Mouse (Mus musculus): ENCODE measurements around the gene Atp9a. TPM values are rescaled to one million over a fixed set of nuclear protein-coding genes. Genes with fewer than 3 reads are reported as not detected.
A peak's percentile ranks its signal among the peaks of the same experiment; 100 is the strongest.

Gene Atp9a
- polyA plus RNA-seq, 1 experiment from 2014 or later = 4.4 TPM

- Histone ChIP-seq H3K4me3 (ENCODE audit: low read depth, low read length) (no peak overlapping the region), H3K27me3 (replicated peaks; ENCODE audit: control insufficient read depth, insufficient read depth, low read length) (no peaks in the 10 kb centered on the region), H3K4me1 (replicated peaks; ENCODE audit: control insufficient read depth, insufficient read depth, low read length) (peaks cover 8% of the 10 kb centered on the region), H3K9me3 (ENCODE audit: control insufficient read depth, low read length) (no peaks in the 10 kb centered on the region), H3K27ac (ENCODE audit: low read depth, low read length) (no peak overlapping the region), H3K9ac (ENCODE audit: low read depth, low read length) (no peak overlapping the region), H3K36me3 (ENCODE audit: control insufficient read depth, insufficient read depth, low read length) (no peaks in the 10 kb centered on the region), H3K4me2 (no peak overlapping the region)
- DNase-seq (ENCODE audit: low spot score) = no peak
- WGBS = 43% methylated on average over 7 of the region's 7 CpGs
- ATAC-seq (replicated peaks; ENCODE audit: low FRiP score) = no peak; the same call in 1 of the 2 replicates
Measured at GRCm38 (mm10) chr2:168651757-168652156, 90.5 kb downstream of the Atp9a start.

- H3K27ac ChIP-seq (ENCODE audit: low read depth, low read length) = no peak overlapping the region
- no peaks in the 10 kb centered on the region for H3K36me3 ChIP-seq (ENCODE audit: control insufficient read depth, insufficient read depth, low read length)
- H3K27me3 ChIP-seq (replicated peaks; ENCODE audit: control insufficient read depth, insufficient read depth, low read length) = no peaks in the 10 kb centered on the region
- H3K9me3 ChIP-seq (ENCODE audit: control insufficient read depth, low read length) = no peaks in the 10 kb centered on the region
- ATAC-seq (replicated peaks; ENCODE audit: low FRiP score) = no peak
- H3K4me2 ChIP-seq = no peak overlapping the region
- H3K9ac ChIP-seq (ENCODE audit: low read depth, low read length) = no peak overlapping the region
- H3K4me3 ChIP-seq (ENCODE audit: low read depth, low read length) = no peak overlapping the region
- no peak for DNase-seq (ENCODE audit: low spot score)
- no peaks in the 10 kb centered on the region for H3K4me1 ChIP-seq (replicated peaks; ENCODE audit: control insufficient read depth, insufficient read depth, low read length)
- WGBS = 64% methylated on average over 8 of the region's 8 CpGs
Measured at GRCm38 (mm10) chr2:168648171-168648570, 94.0 kb downstream of the Atp9a start.

- no peak overlapping the region for H3K27ac ChIP-seq (ENCODE audit: low read depth, low read length)
- WGBS = 88% methylated on average over 6 of the region's 6 CpGs
- no peaks in the 10 kb centered on the region for H3K4me1 ChIP-seq (replicated peaks; ENCODE audit: control insufficient read depth, insufficient read depth, low read length)
- H3K4me3 ChIP-seq (ENCODE audit: low read depth, low read length) = no peak overlapping the region
- H3K4me2 ChIP-seq = no peak overlapping the region
- 0 out of 2 replicates have a peak, but pooled peaks cover 7% of the 10 kb centered on the region for H3K27me3 ChIP-seq (replicated peaks; ENCODE audit: control insufficient read depth, insufficient read depth, low read length)
- no peaks in the 10 kb centered on the region for H3K9me3 ChIP-seq (ENCODE audit: control insufficient read depth, low read length)
- DNase-seq (ENCODE audit: low spot score) = no peak
- H3K36me3 ChIP-seq (ENCODE audit: control insufficient read depth, insufficient read depth, low read length) = no peaks in the 10 kb centered on the region
- no peak overlapping the region for H3K9ac ChIP-seq (ENCODE audit: low read depth, low read length)
- ATAC-seq (replicated peaks; ENCODE audit: low FRiP score) = no peak
Measured at GRCm38 (mm10) chr2:168644855-168645254, 97.4 kb downstream of the Atp9a start.

- WGBS = 85% methylated on average over 20 of the region's 20 CpGs
- ATAC-seq (replicated peaks; ENCODE audit: low FRiP score) (no peak), DNase-seq (ENCODE audit: low spot score) (no peak)
Measured at GRCm38 (mm10) chr2:168643524-168644177, 98.6 kb downstream of the Atp9a start.

GRCm38 (mm10) chr2:168642187-168642586 is 100.0 kb downstream of the Atp9a start:
- no peak overlapping the region for H3K4me3 ChIP-seq (ENCODE audit: low read depth, low read length)
- DNase-seq (ENCODE audit: low spot score) = no peak
- H3K4me1 ChIP-seq (replicated peaks; ENCODE audit: control insufficient read depth, insufficient read depth, low read length) = no peaks in the 10 kb centered on the region
- H3K27me3 ChIP-seq (replicated peaks; ENCODE audit: control insufficient read depth, insufficient read depth, low read length) = peaks cover 15% of the 10 kb centered on the region
- H3K9ac ChIP-seq (ENCODE audit: low read depth, low read length) = no peak overlapping the region
- no peaks in the 10 kb centered on the region for H3K36me3 ChIP-seq (ENCODE audit: control insufficient read depth, insufficient read depth, low read length)
- 79% methylated on average over 11 of the region's 11 CpGs for WGBS
- ATAC-seq (replicated peaks; ENCODE audit: low FRiP score) = no peak
- H3K9me3 ChIP-seq (ENCODE audit: control insufficient read depth, low read length) = no peaks in the 10 kb centered on the region
- no peak overlapping the region for H3K4me2 ChIP-seq
- no peak overlapping the region for H3K27ac ChIP-seq (ENCODE audit: low read depth, low read length)

More at GRCm38 (mm10) chr2:168643524-168644177, 98.6 kb downstream of the Atp9a start:
- Histone ChIP-seq H3K4me3 (ENCODE audit: low read depth, low read length) (no peak overlapping the region), H3K4me2 (no peak overlapping the region), H3K9ac (ENCODE audit: low read depth, low read length) (no peak overlapping the region), H3K4me1 (replicated peaks; ENCODE audit: control insufficient read depth, insufficient read depth, low read length) (no peaks in the 10 kb centered on the region), H3K9me3 (ENCODE audit: control insufficient read depth, low read length) (no peaks in the 10 kb centered on the region), H3K27ac (ENCODE audit: low read depth, low read length) (no peak overlapping the region), H3K36me3 (ENCODE audit: control insufficient read depth, insufficient read depth, low read length) (no peaks in the 10 kb centered on the region), H3K27me3 (replicated peaks; ENCODE audit: control insufficient read depth, insufficient read depth, low read length) (peaks cover 7% of the 10 kb centered on the region; the same call in 1 of the 2 replicates)

GRCm38 (mm10) chr2:168640460-168640859 is 101.7 kb downstream of the Atp9a start:
- H3K4me2 ChIP-seq = no peak overlapping the region
- DNase-seq (ENCODE audit: low spot score) (no peak), ATAC-seq (replicated peaks; ENCODE audit: low FRiP score) (no peak)
- peaks cover 26% of the 10 kb centered on the region for H3K27me3 ChIP-seq (replicated peaks; ENCODE audit: control insufficient read depth, insufficient read depth, low read length)
- no peak overlapping the region for H3K27ac ChIP-seq (ENCODE audit: low read depth, low read length)
- H3K36me3 ChIP-seq (ENCODE audit: control insufficient read depth, insufficient read depth, low read length) = no peaks in the 10 kb centered on the region
- WGBS = 93% methylated on average over 9 of the region's 9 CpGs
- no peaks in the 10 kb centered on the region for H3K9me3 ChIP-seq (ENCODE audit: control insufficient read depth, low read length)
- no peak overlapping the region for H3K9ac ChIP-seq (ENCODE audit: low read depth, low read length)
- H3K4me3 ChIP-seq (ENCODE audit: low read depth, low read length) = no peak overlapping the region
- 0 out of 2 replicates have a peak, but pooled peaks cover 3% of the 10 kb centered on the region for H3K4me1 ChIP-seq (replicated peaks; ENCODE audit: control insufficient read depth, insufficient read depth, low read length)

- Histone ChIP-seq H3K9me3 (ENCODE audit: control insufficient read depth, low read length) (no peaks in the 10 kb centered on the region), H3K4me2 (no peak overlapping the region), H3K4me1 (replicated peaks; ENCODE audit: control insufficient read depth, insufficient read depth, low read length) (peaks cover 19% of the 10 kb centered on the region), H3K9ac (ENCODE audit: low read depth, low read length) (no peak overlapping the region), H3K36me3 (ENCODE audit: control insufficient read depth, insufficient read depth, low read length) (no peaks in the 10 kb centered on the region), H3K27ac (ENCODE audit: low read depth, low read length) (no peak overlapping the region), H3K27me3 (replicated peaks; ENCODE audit: control insufficient read depth, insufficient read depth, low read length) (peaks cover 31% of the 10 kb centered on the region), H3K4me3 (ENCODE audit: low read depth, low read length) (no peak overlapping the region)
- 76% methylated on average over 7 of the region's 7 CpGs for WGBS
- ATAC-seq (replicated peaks; ENCODE audit: low FRiP score) (no peak), DNase-seq (ENCODE audit: low spot score) (no peak)
Measured at GRCm38 (mm10) chr2:168634881-168635280, 107.3 kb downstream of the Atp9a start.

GRCm38 (mm10) chr2:168633301-168633816 is 108.8 kb downstream of the Atp9a start:
- H3K27ac ChIP-seq (ENCODE audit: low read depth, low read length) = peak overlapping the region; percentile 13; the same call in 1 of the 2 replicates
- ATAC-seq (replicated peaks; ENCODE audit: low FRiP score) = peak; percentile 78

GRCm38 (mm10) chr2:168632543-168632942 is 109.7 kb downstream of the Atp9a start:
- no peaks in the 10 kb centered on the region for H3K36me3 ChIP-seq (ENCODE audit: control insufficient read depth, insufficient read depth, low read length)
- ATAC-seq (replicated peaks; ENCODE audit: low FRiP score) (no peak), DNase-seq (ENCODE audit: low spot score) (no peak)
- peaks cover 19% of the 10 kb centered on the region for H3K4me1 ChIP-seq (replicated peaks; ENCODE audit: control insufficient read depth, insufficient read depth, low read length)
- H3K4me3 ChIP-seq (ENCODE audit: low read depth, low read length) = no peak overlapping the region
- H3K27me3 ChIP-seq (replicated peaks; ENCODE audit: control insufficient read depth, insufficient read depth, low read length) = peaks cover 26% of the 10 kb centered on the region
- no peak overlapping the region for H3K9ac ChIP-seq (ENCODE audit: low read depth, low read length)
- H3K27ac ChIP-seq (ENCODE audit: low read depth, low read length) = no peak overlapping the region
- WGBS = 75% methylated on average over 6 of the region's 6 CpGs
- no peaks in the 10 kb centered on the region for H3K9me3 ChIP-seq (ENCODE audit: control insufficient read depth, low read length)
- peak overlapping the region; percentile 48; the same call in 1 of the 2 replicates for H3K4me2 ChIP-seq

More at GRCm38 (mm10) chr2:168633301-168633816, 108.8 kb downstream of the Atp9a start:
- DNase-seq (ENCODE audit: low spot score) = peak; percentile 63
- Histone ChIP-seq H3K4me3 (ENCODE audit: low read depth, low read length) (peak overlapping the region; percentile 19; the same call in 1 of the 2 replicates), H3K27me3 (replicated peaks; ENCODE audit: control insufficient read depth, insufficient read depth, low read length) (peaks cover 31% of the 10 kb centered on the region), H3K36me3 (ENCODE audit: control insufficient read depth, insufficient read depth, low read length) (no peaks in the 10 kb centered on the region), H3K9me3 (ENCODE audit: control insufficient read depth, low read length) (no peaks in the 10 kb centered on the region), H3K4me2 (peak overlapping the region; percentile 48), H3K4me1 (replicated peaks; ENCODE audit: control insufficient read depth, insufficient read depth, low read length) (peaks cover 19% of the 10 kb centered on the region), H3K9ac (ENCODE audit: low read depth, low read length) (0 out of 2 replicates have a peak overlapping the region, but pooled peaks have one; percentile 38)
- 6% methylated on average over 14 of the region's 14 CpGs for WGBS
